Mouse (Mus musculus) limb, embryonic 12.5 days (tissue): Measurements from ENCODE around the gene BC051019. TPM values are rescaled to one million over a fixed set of nuclear protein-coding genes. Genes with fewer than 3 reads are reported as not detected.

Experiments used
- ATAC-seq: fragments of 200-750 bp; cut with Nextera tagmentation; 2 replicates; pipeline ENCODE4 v1.8.0; 2017; ENCODE audit warnings: low read depth, moderate TSS enrichment; ENCODE audit not compliant: insufficient number of reproducible peaks, insufficient read depth, low FRiP score, low TSS enrichment
- H3K27ac ChIP-seq: fragments of 300-500 bp; sonication (generic); 2 replicates; pipeline ENCODE4 v1.5.1; 2016; ENCODE audit warnings: mild to moderate bottlenecking, moderate library complexity
- H3K27me3 ChIP-seq: fragments of 300-500 bp; sonication (generic); 2 replicates; pipeline ENCODE4 v1.6.1; 2016; ENCODE audit warnings: mild to moderate bottlenecking, moderate library complexity
- H3K36me3 ChIP-seq: fragments of 300-500 bp; sonication (generic); 2 replicates; pipeline ENCODE4 v1.6.1; 2016; ENCODE audit warnings: mild to moderate bottlenecking, moderate library complexity
- H3K4me1 ChIP-seq: fragments of 300-500 bp; sonication (generic); replicated peaks from 2 replicates; pipeline ENCODE4 v1.6.1; 2016
- H3K4me2 ChIP-seq: fragments of 300-500 bp; sonication (generic); 2 replicates; pipeline ENCODE4 v1.6.1; 2016; ENCODE audit warnings: mild to moderate bottlenecking, moderate library complexity
- H3K4me3 ChIP-seq: fragments of 300-500 bp; sonication (generic); replicated peaks from 2 replicates; pipeline ENCODE4 v1.5.1; 2016; ENCODE audit warnings: mild to moderate bottlenecking
- H3K9ac ChIP-seq: fragments of 300-500 bp; sonication (generic); replicated peaks from 2 replicates; pipeline ENCODE4 v1.6.1; 2016; ENCODE audit warnings: mild to moderate bottlenecking, moderate library complexity
- H3K9me3 ChIP-seq: fragments of 300-500 bp; sonication (generic); 2 replicates; pipeline ENCODE4 v1.6.1; 2016; ENCODE audit warnings: mild to moderate bottlenecking, moderate library complexity
- WGBS: fragments of 180-500 bp; shearing (Covaris S2); methylation state at CpG from one replicate; pipeline ENCODE4 v1.1.7; 2016; 5-methylcytosine and 5-hydroxymethylcytosine counted together
- polyA plus RNA-seq: library from polyadenylated mRNA; unstranded; fragments of >200 nt; fragmentation: Nextera tagmentation; extraction: Ambion mirVana; gene quantifications from 2 replicates; pipeline ENCODE4 v1.2.1, GENCODE M21; 2016

Gene BC051019
- polyA plus RNA-seq: 0.13 and 0.23 TPM in 2 replicates

DNA sequence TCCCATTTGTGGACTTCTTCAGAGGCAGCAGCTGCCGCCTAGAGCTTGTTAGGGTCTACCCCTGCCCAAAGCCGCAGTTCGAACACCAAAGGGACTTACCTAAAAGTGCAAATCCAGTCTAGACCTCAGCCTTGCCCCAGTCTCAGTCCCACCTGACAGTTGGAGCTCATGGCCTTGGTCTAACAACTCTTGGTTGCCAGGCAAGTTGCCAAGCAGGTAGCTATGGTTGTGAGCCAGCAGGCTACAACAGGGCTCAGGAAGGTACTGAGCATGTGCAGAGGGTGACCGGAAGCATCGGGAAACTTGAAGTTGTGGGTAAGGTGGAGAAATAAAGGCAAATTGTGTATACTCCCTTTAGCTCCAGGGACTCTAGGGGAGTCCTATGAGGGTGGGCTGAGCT lies at the start of gene BC051019:
TSS of gene BC051019 (minus strand) at position 154 of the 400 bp plus-strand sequence.
- Histone ChIP-seq H3K4me2 (no peak within 1 kb of the TSS), H3K9ac (no peak within 1 kb of the TSS), H3K27ac (no peak within 1 kb of the TSS), H3K4me1 (no peaks in the 10 kb centered on the region), H3K9me3 (0 out of 2 replicates have a peak, but pooled peaks cover 4% of the 10 kb centered on the region), H3K27me3 (peaks cover 5% of the 10 kb centered on the region; the same call in 1 of the 2 replicates), H3K4me3 (no peak within 1 kb of the TSS), H3K36me3 (no peaks in the 10 kb centered on the region)
- WGBS: 93% methylated on average over 5 of the region's 5 CpGs
- no peak for ATAC-seq

DNA sequence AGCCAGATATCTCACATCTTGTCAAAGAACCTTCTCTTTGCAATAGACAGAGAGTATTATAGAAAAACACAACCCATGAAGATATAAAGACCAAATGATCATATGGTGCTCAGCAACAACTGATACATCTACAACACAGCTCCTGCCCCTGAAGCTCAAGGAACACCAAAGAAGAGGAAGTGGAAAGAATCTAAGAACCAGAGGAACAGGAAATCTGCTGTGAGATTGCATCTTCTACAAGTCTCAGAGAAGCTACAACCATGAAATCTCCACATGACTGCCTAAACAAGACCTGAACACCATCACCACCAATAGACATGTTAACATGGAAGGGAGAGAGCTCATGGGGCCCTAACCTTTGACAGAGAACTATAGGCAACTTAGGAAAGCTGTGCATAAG lies 48.6 kb upstream of the BC051019 start:
- H3K4me3 ChIP-seq: no peak overlapping the region
- H3K4me2 ChIP-seq: no peak overlapping the region
- no peaks in the 10 kb centered on the region for H3K9me3 ChIP-seq
- no peaks in the 10 kb centered on the region; the same call in 1 of the 2 replicates for H3K27me3 ChIP-seq
- no peak overlapping the region for H3K9ac ChIP-seq
- no peak overlapping the region for H3K27ac ChIP-seq
- no peak for ATAC-seq
- H3K36me3 ChIP-seq: no peaks in the 10 kb centered on the region
- no peaks in the 10 kb centered on the region for H3K4me1 ChIP-seq

DNA sequence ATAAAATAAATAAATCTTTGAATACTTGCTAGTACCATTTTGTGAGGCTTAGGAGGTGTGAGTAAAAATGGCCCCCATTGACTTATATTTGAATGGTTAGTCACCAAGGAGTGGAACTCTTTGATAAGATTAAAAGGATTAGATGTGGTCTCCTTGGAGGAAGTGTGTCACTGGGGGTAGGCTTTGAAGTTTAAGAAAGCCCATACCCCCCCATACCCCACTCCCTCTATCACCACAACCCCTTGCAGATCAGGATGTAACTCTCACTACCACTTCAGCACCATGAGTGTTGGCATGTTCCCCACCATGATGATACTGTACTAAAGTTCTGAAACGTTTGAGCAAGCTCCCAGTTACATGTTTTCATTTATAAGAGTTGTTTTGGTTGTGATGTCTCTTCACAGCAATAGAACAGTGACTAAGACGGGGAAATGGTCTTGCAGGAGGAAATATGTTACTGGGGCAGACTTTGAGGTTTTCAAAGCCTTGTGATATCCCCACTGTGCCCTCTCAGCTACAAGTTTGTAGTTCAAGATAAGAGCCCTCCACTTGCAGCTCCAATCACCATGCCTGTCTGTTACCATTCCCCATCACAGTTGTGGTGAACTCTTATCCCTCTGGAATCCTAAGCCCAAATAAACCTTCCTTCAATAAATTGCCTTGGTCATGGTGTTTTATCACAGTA lies 45.2 kb upstream of the BC051019 start:
- Histone ChIP-seq H3K36me3 (no peaks in the 10 kb centered on the region), H3K4me1 (no peaks in the 10 kb centered on the region), H3K4me2 (no peak overlapping the region), H3K4me3 (no peak overlapping the region), H3K27me3 (no peaks in the 10 kb centered on the region; the same call in 1 of the 2 replicates), H3K27ac (no peak overlapping the region), H3K9me3 (no peaks in the 10 kb centered on the region), H3K9ac (no peak overlapping the region)
- no peak for ATAC-seq
- WGBS: 56% methylated on average over 2 of the region's 2 CpGs

- H3K27ac ChIP-seq: no peak overlapping the region
- WGBS: 83% methylated on average over 7 of the region's 7 CpGs
- no peak overlapping the region for H3K4me3 ChIP-seq
- no peak for ATAC-seq
- H3K4me2 ChIP-seq: no peak overlapping the region
- H3K9me3 ChIP-seq: no peaks in the 10 kb centered on the region
- H3K27me3 ChIP-seq: no peaks in the 10 kb centered on the region; the same call in 1 of the 2 replicates
- no peaks in the 10 kb centered on the region for H3K4me1 ChIP-seq
- no peak overlapping the region for H3K9ac ChIP-seq
- no peaks in the 10 kb centered on the region for H3K36me3 ChIP-seq
Measured at GRCm38 (mm10) chr7:109767575-109768350, 44.1 kb upstream of the BC051019 start.

DNA sequence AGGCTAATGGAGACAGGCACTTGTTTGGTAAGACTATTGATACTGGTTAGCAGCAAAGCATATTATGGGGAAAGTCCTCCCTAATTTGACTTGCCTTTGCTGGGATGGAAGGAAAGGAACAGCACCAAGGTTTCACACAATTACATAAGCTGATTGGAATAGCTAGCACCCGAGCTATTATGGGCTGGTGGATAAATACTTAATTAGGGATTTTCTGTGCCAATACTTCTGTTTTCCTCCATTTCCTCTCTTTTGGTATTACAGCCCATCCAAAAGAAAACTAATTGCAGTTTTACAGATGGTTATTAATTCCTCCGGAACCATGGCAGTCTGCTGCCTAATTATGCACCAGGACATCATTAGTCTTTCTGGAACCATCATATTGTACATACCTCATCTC lies 40.4 kb upstream of the BC051019 start:
- H3K27ac ChIP-seq: no peak overlapping the region
- H3K9me3 ChIP-seq: no peaks in the 10 kb centered on the region
- ATAC-seq: no peak
- no peak overlapping the region for H3K4me3 ChIP-seq
- no peaks in the 10 kb centered on the region; the same call in 1 of the 2 replicates for H3K27me3 ChIP-seq
- H3K4me1 ChIP-seq: no peaks in the 10 kb centered on the region
- no peaks in the 10 kb centered on the region for H3K36me3 ChIP-seq
- no peak overlapping the region for H3K4me2 ChIP-seq
- 68% methylated on average over 2 of the region's 2 CpGs for WGBS
- no peak overlapping the region for H3K9ac ChIP-seq

DNA sequence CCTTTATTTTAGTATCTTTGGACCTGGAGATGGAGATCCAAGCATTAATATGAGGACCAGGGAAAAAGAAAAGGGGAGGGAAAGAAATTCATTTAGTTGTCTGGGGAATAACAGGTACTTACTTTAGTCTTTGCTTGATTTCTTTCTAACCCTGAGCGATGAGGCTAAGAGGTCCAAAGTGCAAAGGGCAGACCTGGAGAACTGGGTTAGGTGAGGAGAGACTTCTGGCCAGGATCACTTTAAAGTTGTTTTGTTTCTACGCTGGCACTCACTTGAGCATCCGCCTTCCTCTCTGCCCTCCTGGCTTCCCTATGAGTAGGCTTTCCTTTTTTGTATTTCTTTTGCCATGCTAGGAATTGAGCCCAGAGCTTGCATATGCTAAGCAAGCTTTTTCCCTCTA lies 32.6 kb upstream of the BC051019 start:
- Histone ChIP-seq H3K9ac (no peak overlapping the region), H3K9me3 (no peaks in the 10 kb centered on the region), H3K4me1 (peaks cover 14% of the 10 kb centered on the region), H3K36me3 (no peaks in the 10 kb centered on the region), H3K27ac (no peak overlapping the region), H3K27me3 (no peaks in the 10 kb centered on the region), H3K4me3 (no peak overlapping the region), H3K4me2 (no peak overlapping the region)
- ATAC-seq: no peak
- WGBS: 92% methylated on average over 3 of the region's 3 CpGs

- Histone ChIP-seq H3K4me3 (no peak overlapping the region), H3K9me3 (no peaks in the 10 kb centered on the region), H3K36me3 (no peaks in the 10 kb centered on the region), H3K27me3 (no peaks in the 10 kb centered on the region), H3K4me1 (peaks cover 17% of the 10 kb centered on the region), H3K27ac (no peak overlapping the region), H3K4me2 (no peak overlapping the region), H3K9ac (no peak overlapping the region)
- ATAC-seq: no peak
- WGBS: 84% methylated on average over 8 of the region's 8 CpGs
Measured at GRCm38 (mm10) chr7:109754034-109754433, 30.4 kb upstream of the BC051019 start.

GRCm38 (mm10) chr7:109752008-109752925 lies 28.6 kb upstream of the BC051019 start, which contains the start of gene Tmem9b:
Gene Tmem9b, minus strand, starts transcription at chr7:109752875.
- peak; percentile 81 for ATAC-seq
- peak within 1 kb of the TSS; percentile 90 for H3K4me2 ChIP-seq
- under 1% methylated on average over 74 of the region's 74 CpGs for WGBS

GRCm38 (mm10) chr7:109751427-109752007 lies 27.9 kb upstream of the BC051019 start:
- peak overlapping the region; percentile 89 for H3K9ac ChIP-seq
- H3K36me3 ChIP-seq: no peaks in the 10 kb centered on the region
- peaks cover 17% of the 10 kb centered on the region for H3K4me1 ChIP-seq
- no peaks in the 10 kb centered on the region for H3K9me3 ChIP-seq
- WGBS: 5% methylated on average over 13 of the region's 13 CpGs
- H3K4me2 ChIP-seq: peak overlapping the region; percentile 90
- no peaks in the 10 kb centered on the region for H3K27me3 ChIP-seq
- peak overlapping the region; percentile 84 for H3K4me3 ChIP-seq
- peak; percentile 75; the same call in 1 of the 2 replicates for ATAC-seq
- H3K27ac ChIP-seq: peak overlapping the region; percentile 72; the same call in 1 of the 2 replicates

More at GRCm38 (mm10) chr7:109752008-109752925, 28.6 kb upstream of the BC051019 start, which contains the start of gene Tmem9b:
- Histone ChIP-seq H3K9ac (peak within 1 kb of the TSS; percentile 89), H3K36me3 (no peaks in the 10 kb centered on the region), H3K27me3 (no peaks in the 10 kb centered on the region), H3K9me3 (no peaks in the 10 kb centered on the region), H3K4me1 (peaks cover 17% of the 10 kb centered on the region), H3K4me3 (peak within 1 kb of the TSS; percentile 84), H3K27ac (peak within 1 kb of the TSS; percentile 72)

DNA sequence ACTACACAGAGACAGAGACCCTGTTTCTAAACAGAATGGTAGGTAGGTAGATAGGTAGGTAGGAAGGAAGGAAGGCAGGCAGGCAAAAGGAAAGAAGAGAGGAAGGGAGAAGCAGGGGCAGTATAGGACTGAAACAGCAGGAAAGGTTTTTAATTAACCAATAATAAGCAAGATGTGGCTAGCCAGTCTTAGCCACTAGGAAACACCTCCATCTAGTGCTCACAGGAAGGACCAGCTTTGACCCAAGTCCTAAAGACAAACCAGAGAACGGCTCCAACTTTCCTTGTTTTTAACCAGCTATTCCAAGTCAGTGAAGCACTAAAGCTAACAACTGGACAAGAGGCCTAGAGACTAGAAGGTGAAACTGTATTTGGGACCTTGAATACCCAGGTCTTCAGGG lies 24.1 kb upstream of the BC051019 start:
- H3K27ac ChIP-seq: no peak overlapping the region
- peaks cover 8% of the 10 kb centered on the region for H3K4me1 ChIP-seq
- no peaks in the 10 kb centered on the region for H3K27me3 ChIP-seq
- H3K9me3 ChIP-seq: no peaks in the 10 kb centered on the region
- no peak overlapping the region for H3K4me2 ChIP-seq
- H3K9ac ChIP-seq: no peak overlapping the region
- no peak overlapping the region for H3K4me3 ChIP-seq
- WGBS: 80% methylated on average over 1 of the region's 1 CpGs
- peaks cover 17% of the 10 kb centered on the region for H3K36me3 ChIP-seq
- no peak for ATAC-seq
